8 mouse cellular contexts compared by ENCODE assay signal in genomic region chr16:17209404-17209960, GRCm38 (mm10). TPM values are rescaled to one million over a fixed set of nuclear protein-coding genes. Genes with fewer than 3 reads are reported as not detected.
DNase-seq lines count a peak whose midpoint lies in the region; ATAC-seq and TF ChIP-seq lines count a peak whose summit lies in the region.

No protein-coding gene starts in this region.

- intact Hi-C loops in gastrocnemius, postnatal 36 days (cut with DNase I) = loop anchor here (5.0 kb wide), 2 partner anchors 62 to 77 kb away; partner anchors contain the start of genes Ccdc116 and Sdf2l1

- H3K4me2 ChIP-seq in liver, embryonic 16.5 days (ENCODE audit: low read depth, low read length) = peak overlapping the region; percentile 99
- H3K4me2 ChIP-seq in stomach, embryonic 15.5 days = peak overlapping the region; percentile 100

- H3K27ac ChIP-seq in thymus, adult 2 months (ENCODE audit: control insufficient read depth, insufficient read depth, low read length) = no peak overlapping the region
- no peak overlapping the region for H3K27ac ChIP-seq in liver, embryonic 16.5 days (ENCODE audit: low read length)
- no peak overlapping the region for H3K27ac ChIP-seq in stomach, embryonic 15.5 days

- H3K36me3 ChIP-seq in thymus, adult 2 months (ENCODE audit: control insufficient read depth, insufficient read depth, low read length) = no peaks in the 10 kb centered on the region
- no peaks in the 10 kb centered on the region for H3K36me3 ChIP-seq in liver, embryonic 16.5 days (ENCODE audit: control insufficient read depth, insufficient read depth)
- no peaks in the 10 kb centered on the region for H3K36me3 ChIP-seq in stomach, embryonic 15.5 days

- TF ChIP-seq POLR2A in thymus, adult 2 months (IDR thresholded peaks at IDR 0.05; ENCODE audit: control insufficient read depth, extremely low read depth, insufficient read depth, low read length, poor library complexity) = no peak

- H3K9ac ChIP-seq in liver, embryonic 16.5 days (ENCODE audit: low read depth, low read length) = peak overlapping the region; percentile 41
- H3K9ac ChIP-seq in stomach, embryonic 15.5 days = 0 out of 2 replicates have a peak overlapping the region, but pooled peaks have one; percentile 16

- H3K4me3 ChIP-seq in thymus, adult 2 months (ENCODE audit: control insufficient read depth, insufficient read depth, low read length) = peak overlapping the region; percentile 73
- H3K4me3 ChIP-seq in liver, embryonic 16.5 days (ENCODE audit: low read depth, low read length) = peak overlapping the region; percentile 71
- H3K4me3 ChIP-seq in stomach, embryonic 15.5 days (replicated peaks) = peak overlapping the region; percentile 62

- TF ChIP-seq CTCF in thymus, adult 2 months (IDR thresholded peaks at IDR 0.05; ENCODE audit: borderline replicate concordance, control insufficient read depth, extremely low read depth, insufficient read depth, low read length, poor library complexity) = no peak

- H3K9me3 ChIP-seq in liver, embryonic 16.5 days (replicated peaks; ENCODE audit: control insufficient read depth, low read length) = no peaks in the 10 kb centered on the region
- no peaks in the 10 kb centered on the region for H3K9me3 ChIP-seq in stomach, embryonic 15.5 days

- ATAC-seq in liver, embryonic 16.5 days (ENCODE audit: low read depth) = peak; percentile 25
- ATAC-seq in stomach, embryonic 15.5 days (ENCODE audit: insufficient read depth, low FRiP score, low read depth) = no peak; the same call in 1 of the 2 replicates

- H3K4me1 ChIP-seq in thymus, adult 2 months (replicated peaks; ENCODE audit: control insufficient read depth, insufficient read depth, low read length) = peaks cover 17% of the 10 kb centered on the region
- H3K4me1 ChIP-seq in liver, embryonic 16.5 days (ENCODE audit: control insufficient read depth, low read depth, low read length) = peaks cover 22% of the 10 kb centered on the region
- peaks cover 24% of the 10 kb centered on the region for H3K4me1 ChIP-seq in stomach, embryonic 15.5 days

- DNase-seq in gastrocnemius, postnatal 10 days = peak; percentile 35
- no peak for DNase-seq in gastrocnemius, postnatal 36 days
- no peak for DNase-seq in thymus, adult 2 months
- DNase-seq in thymus, postnatal 0 days (ENCODE audit: low spot score) = no peak
- peak; percentile 20 for DNase-seq in heart, postnatal 4 days
- no peak for DNase-seq in natural killer cell, adult 2 months (ENCODE audit: low spot score in 2 of 2)

- 2% methylated on average over 37 of the region's 37 CpGs for WGBS in thymus, adult 2 months
- 1% methylated on average over 37 of the region's 37 CpGs for WGBS in liver, embryonic 16.5 days (ENCODE audit: insufficient replicate concordance)
- 2% methylated on average over 37 of the region's 37 CpGs for WGBS in stomach, embryonic 15.5 days

- H3K27me3 ChIP-seq in thymus, adult 2 months (ENCODE audit: control insufficient read depth, insufficient read depth, low read length) = no peaks in the 10 kb centered on the region
- H3K27me3 ChIP-seq in liver, embryonic 16.5 days (ENCODE audit: control insufficient read depth, insufficient read depth, low read depth, low read length) = peaks cover 34% of the 10 kb centered on the region
- H3K27me3 ChIP-seq in stomach, embryonic 15.5 days (replicated peaks) = peaks cover 18% of the 10 kb centered on the region

RNA-seq across cellular contexts. Expression of gene Rimbp3, which starts 1.1 kb away (rescaled TPM):
- total RNA-seq in gastrocnemius, postnatal 10 days (2021) = under 1 TPM; 0.11 to 0.19 TPM
- not detected for total RNA-seq in gastrocnemius, postnatal 36 days (2021)
- polyA plus RNA-seq in thymus, adult 2 months (2012; rRNA removed) = 0.41 and 0.51 TPM in 2 replicates
- 0.30 and 0.48 TPM in 2 replicates for polyA plus RNA-seq in thymus, postnatal 0 days (2015; fragmentation: Nextera tagmentation; extraction: Ambion mirVana)
- under 1 TPM; 0.43 TPM for total RNA-seq in heart, postnatal 4 days (2021)
- 0.04 and 0.05 TPM in 2 replicates for polyA plus RNA-seq in liver, embryonic 16.5 days (2015; fragmentation: Nextera tagmentation; extraction: Ambion mirVana)
- 0.39 and 0.57 TPM in 2 replicates for polyA plus RNA-seq in stomach, embryonic 15.5 days (2015; fragmentation: Nextera tagmentation; extraction: Ambion mirVana)

RNA-seq across cellular contexts. Expression of gene Ube2l3, which starts 7.0 kb away (rescaled TPM):
- total RNA-seq in gastrocnemius, postnatal 10 days (2021) = 100 to 1,000 TPM; 163 to 166 TPM
- total RNA-seq in gastrocnemius, postnatal 36 days (2021) = 100 to 1,000 TPM; 130 to 135 TPM
- 70.5 and 75.0 TPM in 2 replicates for polyA plus RNA-seq in thymus, adult 2 months (2012; rRNA removed)
- polyA plus RNA-seq in thymus, postnatal 0 days (2015; fragmentation: Nextera tagmentation; extraction: Ambion mirVana) = 420 and 454 TPM in 2 replicates
- 100 to 1,000 TPM; 154 to 157 TPM for total RNA-seq in heart, postnatal 4 days (2021)
- polyA plus RNA-seq in liver, embryonic 16.5 days (2015; fragmentation: Nextera tagmentation; extraction: Ambion mirVana) = 164 and 179 TPM in 2 replicates
- polyA plus RNA-seq in stomach, embryonic 15.5 days (2015; fragmentation: Nextera tagmentation; extraction: Ambion mirVana) = 314 and 339 TPM in 2 replicates

RNA-seq across cellular contexts. Expression of gene Hic2, which starts 23.9 kb away (rescaled TPM):
- total RNA-seq in gastrocnemius, postnatal 10 days (2021) = 1 to 10 TPM; 1.7 to 2.1 TPM
- total RNA-seq in gastrocnemius, postnatal 36 days (2021) = 1 to 10 TPM; 1.1 to 1.3 TPM
- 6.0 and 7.0 TPM in 2 replicates for polyA plus RNA-seq in thymus, adult 2 months (2012; rRNA removed)
- 1.5 and 2.2 TPM in 2 replicates for polyA plus RNA-seq in thymus, postnatal 0 days (2015; fragmentation: Nextera tagmentation; extraction: Ambion mirVana)
- 1 to 10 TPM; 7.0 to 7.1 TPM for total RNA-seq in heart, postnatal 4 days (2021)
- 3.0 and 3.4 TPM in 2 replicates for polyA plus RNA-seq in liver, embryonic 16.5 days (2015; fragmentation: Nextera tagmentation; extraction: Ambion mirVana)
- polyA plus RNA-seq in stomach, embryonic 15.5 days (2015; fragmentation: Nextera tagmentation; extraction: Ambion mirVana) = 4.5 and 6.1 TPM in 2 replicates

Comparison
In these comparisons a context has a peak if more than half of its experiments do, and no peak if none do; other contexts are left out.
1. DNase-seq: peak in gastrocnemius, postnatal 10 days (single experiment) and heart, postnatal 4 days (single experiment); none in gastrocnemius, postnatal 36 days (0 of 2), thymus, adult 2 months (single experiment), thymus, postnatal 0 days (single experiment) and natural killer cell, adult 2 months (0 of 2).
2. Peak in every context shown above with its lines, with median percentiles within 50 percentile points of each other: H3K4me3 ChIP-seq.